Mouse (Mus musculus): Measurements from ENCODE around the gene Znrf3.

Znrf3 gene

DNA sequence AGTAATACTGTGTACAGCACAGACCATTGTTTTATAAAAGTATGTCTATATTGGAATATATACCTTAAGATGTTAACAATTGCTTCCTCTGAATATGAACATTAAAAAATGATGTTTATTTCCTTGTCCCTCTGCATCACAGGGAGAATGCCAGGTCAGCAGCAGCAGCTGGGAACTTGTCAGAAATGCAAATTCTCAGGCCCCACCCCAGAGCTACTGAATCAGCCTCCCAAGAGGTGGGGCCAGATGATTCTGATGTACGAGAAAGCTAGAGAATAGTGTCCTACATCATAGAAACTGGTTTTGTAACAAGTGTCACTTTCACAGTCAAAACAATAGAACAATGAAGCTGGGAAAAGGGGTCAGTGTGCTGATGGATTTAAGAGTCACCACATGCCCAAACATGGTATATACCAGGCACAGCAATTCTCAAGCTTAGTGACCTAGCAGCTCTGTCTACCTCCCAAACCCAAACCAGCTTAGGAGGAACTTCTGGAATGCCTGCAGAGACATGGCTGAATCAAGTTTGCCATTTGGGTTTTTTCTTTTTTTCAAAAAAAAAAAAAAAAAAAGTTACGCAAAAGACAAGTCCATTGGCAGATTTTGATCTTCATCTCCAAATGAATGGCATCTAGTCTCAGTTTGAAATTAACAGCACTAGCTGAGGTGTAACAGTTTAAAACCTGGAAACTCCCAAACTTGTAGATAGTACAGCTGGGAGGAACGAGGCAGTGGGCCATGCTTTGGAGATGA lies 46.2 kb downstream of the Znrf3 start:
- no peak for DNase-seq (ENCODE audit: low read depth, low spot score)

DNA sequence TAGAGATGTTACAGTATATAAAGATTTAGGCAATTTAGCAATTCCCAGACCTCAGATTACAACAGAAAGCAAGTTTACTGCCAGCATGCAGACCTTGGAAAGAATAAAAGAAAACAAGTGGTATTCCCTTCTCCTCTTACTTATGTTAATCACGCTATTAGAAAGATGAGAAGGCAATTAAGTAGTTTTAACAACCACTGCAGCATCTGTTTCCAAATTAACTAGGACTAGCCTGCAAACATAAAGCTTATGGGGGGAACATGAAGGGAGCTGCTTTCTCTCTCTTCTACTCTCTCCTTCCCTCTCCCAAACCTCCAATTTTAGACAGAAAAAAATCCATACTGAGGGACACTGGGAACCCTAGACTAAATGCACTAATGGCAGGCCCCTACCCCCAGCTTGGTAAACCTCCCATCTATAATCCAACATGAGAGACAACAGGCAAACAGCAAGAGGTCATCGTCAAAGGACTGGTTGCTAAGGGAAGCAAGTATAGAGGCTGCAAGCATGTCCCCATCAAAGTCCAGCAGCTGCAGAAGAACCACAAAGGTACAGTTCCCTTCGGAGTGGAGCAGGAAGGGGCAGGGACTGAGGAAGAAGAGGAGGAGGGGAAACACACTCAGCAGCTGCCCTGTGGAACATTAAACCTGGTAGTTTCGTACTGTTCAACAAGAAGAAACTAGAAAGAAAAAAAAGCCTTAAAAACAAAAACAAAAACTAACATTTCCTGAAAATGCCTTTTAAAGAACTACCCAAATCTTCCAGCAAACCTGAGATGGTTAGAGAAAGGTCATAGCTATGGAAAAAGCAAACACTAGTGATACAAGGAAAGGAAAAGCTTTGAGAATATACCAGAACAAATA lies 53.4 kb downstream of the Znrf3 start:
- DNase-seq (ENCODE audit: low read depth, low spot score): no peak

DNA sequence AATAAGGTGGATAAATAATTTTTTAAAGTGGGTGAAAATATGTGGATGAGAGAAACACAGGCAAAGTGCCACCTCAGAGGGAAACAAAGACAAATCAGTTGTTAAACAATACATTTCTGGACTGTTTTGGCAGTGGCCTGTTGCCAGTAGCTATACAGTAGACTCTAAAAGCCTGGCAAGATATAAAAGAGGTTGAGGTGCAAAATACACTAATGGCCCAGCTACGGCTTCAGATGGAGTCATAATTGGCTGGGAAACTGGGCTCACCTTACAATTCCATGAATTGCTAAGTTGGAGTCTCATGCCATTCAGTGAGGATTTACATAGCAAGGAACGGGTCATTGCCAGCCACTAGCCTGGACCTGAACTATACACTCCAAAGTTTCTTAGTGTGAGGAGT lies 62.0 kb downstream of the Znrf3 start:
- no peak for DNase-seq (ENCODE audit: low read depth, low spot score)

- DNase-seq (ENCODE audit: low read depth, low spot score): no peak
Measured at GRCm38 (mm10) chr11:5381226-5381625, 63.4 kb downstream of the Znrf3 start.

- DNase-seq (ENCODE audit: low read depth, low spot score): no peak
Measured at GRCm38 (mm10) chr11:5380275-5380674, 64.4 kb downstream of the Znrf3 start.

- DNase-seq (ENCODE audit: low read depth, low spot score): peak; percentile 33
Measured at GRCm38 (mm10) chr11:5369176-5369575, 75.5 kb downstream of the Znrf3 start.

DNA sequence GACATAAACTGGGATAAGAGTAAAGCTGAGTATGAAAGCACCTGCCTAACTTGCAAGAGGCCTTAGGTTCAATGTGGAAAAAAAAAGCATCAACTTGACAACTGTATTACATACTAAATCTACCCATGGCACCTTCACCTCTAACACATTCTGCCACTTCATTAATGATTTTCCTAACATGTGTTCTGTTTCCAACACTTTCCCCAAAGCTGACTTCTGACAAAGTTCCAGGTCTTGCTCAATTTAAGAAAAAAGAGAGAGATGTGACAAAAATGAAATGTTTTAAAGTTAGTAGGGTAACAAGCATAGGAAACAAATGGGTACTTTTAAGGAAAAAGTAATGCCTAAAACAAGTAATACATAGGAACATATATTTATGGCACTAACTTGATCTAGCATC lies 76.2 kb downstream of the Znrf3 start:
- no peak for DNase-seq (ENCODE audit: low read depth, low spot score)

GRCm38 (mm10) chr11:5355266-5355764 lies 89.3 kb downstream of the Znrf3 start:
- DNase-seq (ENCODE audit: low read depth, low spot score): no peak

- no peak for DNase-seq (ENCODE audit: low read depth, low spot score)
Measured at GRCm38 (mm10) chr11:5354753-5355152, 89.9 kb downstream of the Znrf3 start.

DNA sequence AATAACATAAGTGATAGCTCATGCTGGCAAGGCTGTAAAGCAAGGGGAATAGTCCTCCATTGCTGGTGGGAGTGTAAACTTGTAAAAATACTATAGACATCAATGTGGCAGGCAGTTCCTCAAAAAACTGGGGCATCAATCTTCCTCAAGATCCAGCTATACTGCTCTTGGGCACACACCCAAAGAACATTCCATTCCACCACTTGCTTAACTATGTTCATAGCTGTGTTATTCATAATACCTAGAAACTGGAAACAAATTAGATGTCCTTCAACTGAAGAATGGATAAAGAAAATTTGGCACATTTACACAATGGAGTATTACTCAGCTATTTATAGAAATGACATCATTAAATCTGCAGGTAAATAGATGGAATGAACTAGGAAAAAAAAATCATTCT lies 91.6 kb downstream of the Znrf3 start:
- no peak for DNase-seq (ENCODE audit: low read depth, low spot score)

GRCm38 (mm10) chr11:5349483-5349882 lies 95.2 kb downstream of the Znrf3 start:
- DNase-seq (ENCODE audit: low read depth, low spot score): no peak

GRCm38 (mm10) chr11:5346845-5347640 lies 97.6 kb downstream of the Znrf3 start:
- DNase-seq (ENCODE audit: low read depth, low spot score): no peak

DNA sequence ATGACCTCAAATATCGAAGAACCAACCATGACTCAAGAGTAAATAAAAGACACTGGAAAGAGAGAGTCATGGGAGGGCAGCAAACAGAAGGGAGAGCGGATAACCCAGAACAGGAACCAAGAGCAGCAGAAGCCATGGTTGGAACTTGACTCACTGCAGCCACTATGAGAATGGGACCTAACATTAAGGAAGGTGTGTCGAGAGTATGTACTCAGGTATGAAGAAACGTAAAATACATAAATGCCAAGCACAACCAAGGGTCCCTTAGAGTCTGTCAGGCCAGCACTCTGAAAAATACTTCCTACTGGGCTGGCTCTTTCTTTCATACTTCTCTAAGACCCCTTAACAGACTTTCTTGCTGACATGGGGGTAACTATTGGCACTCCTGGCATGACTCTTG lies 100.9 kb downstream of the Znrf3 start:
- DNase-seq (ENCODE audit: low read depth, low spot score): no peak

DNA sequence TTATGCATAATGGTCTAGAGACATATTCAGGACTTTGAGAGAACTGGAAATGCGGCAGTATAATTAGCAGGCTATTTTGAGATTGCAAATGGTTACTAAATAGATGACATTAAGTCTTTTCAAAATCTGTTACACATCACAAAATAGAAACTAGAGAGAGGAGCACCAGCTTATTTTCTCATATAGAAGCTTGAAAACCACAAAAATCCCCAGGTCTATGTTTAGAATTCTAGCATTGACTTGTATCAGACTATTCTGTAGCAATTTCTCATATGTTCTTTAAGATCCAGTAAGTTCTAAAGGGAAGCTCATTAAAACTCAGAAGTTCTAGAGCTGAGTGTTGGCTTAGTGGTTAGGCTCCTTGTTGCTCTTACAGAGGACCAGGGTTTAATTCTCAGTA lies 104.9 kb downstream of the Znrf3 start:
- DNase-seq (ENCODE audit: low read depth, low spot score): peak; percentile 10

DNA sequence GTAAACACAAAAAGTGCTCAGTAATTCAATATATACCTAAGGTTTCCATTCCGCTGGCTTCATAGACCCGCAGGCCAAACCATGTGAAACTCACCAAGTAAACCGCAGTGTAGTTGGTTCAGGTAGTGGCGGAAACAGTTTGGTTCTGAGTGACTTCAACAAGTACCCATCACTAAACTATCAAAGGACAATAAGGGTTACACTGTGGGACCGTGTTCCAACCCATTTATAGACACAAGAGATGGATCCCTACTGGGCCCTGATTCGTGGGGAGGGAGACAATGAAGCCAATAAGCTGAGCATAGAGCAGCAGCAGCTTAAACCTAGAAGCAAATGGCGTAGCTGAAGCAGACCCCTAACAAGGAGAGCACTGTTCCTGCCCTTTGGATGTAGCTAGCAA lies 107.8 kb downstream of the Znrf3 start:
- peak; percentile 9 for DNase-seq (ENCODE audit: low read depth, low spot score)

DNA sequence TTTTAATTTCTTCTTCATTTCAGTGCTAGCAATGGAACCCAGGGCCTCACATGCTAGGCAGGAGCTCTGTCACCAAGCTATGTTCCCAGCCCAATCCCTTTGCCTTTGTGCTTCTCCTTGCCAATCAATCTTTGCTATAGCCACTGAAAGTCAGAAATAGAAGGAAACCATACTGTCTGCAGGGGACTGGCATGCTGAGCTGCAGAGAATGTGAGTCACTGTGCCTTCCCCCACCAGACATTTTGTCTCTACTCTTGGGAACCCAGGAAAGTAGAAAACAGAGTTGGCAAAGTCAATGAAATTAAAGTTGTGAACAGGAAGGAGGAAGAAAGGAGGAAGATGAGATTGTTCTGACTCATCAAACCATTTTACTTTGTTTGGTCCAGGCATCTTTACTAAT lies 108.4 kb downstream of the Znrf3 start:
- DNase-seq (ENCODE audit: low read depth, low spot score): no peak

DNA sequence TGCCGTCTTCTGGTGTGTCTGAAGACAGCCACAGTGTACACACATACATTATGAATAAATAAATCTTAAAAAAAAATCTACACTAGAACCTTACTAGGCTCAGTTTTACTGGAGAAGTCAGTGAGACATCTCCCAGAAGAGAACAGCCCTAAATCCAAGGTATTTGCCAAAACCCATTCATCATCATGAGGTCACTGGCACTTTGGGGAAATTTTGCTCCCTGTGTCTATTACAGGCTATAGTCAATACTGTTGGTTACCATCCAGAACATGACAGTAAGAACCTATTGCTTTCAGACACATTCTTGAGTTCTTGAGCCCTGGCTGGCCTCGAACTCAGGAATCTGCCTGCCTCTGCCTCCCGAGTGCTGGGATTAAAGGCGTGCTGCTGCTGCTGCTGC lies 113.8 kb downstream of the Znrf3 start:
- no peak for DNase-seq (ENCODE audit: low read depth, low spot score)

DNA sequence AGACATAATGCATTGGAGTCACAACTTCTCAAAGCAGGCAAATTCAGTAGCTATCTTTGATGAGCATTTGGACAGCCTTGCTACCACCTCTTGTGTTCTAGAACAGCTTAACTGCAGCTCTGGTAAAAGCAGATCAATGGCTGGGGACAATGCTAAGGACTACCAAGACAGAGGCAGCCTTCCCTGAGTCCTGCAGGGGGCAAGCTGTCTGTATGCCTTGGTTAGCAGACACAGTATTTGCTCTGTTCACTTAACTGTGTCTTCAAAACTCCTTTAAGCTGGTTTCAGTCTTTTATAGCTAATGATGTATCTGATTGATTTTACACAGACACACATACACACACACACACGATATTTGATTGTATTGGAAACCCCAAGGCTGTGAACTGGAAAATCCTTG lies 117.0 kb downstream of the Znrf3 start:
- DNase-seq (ENCODE audit: low read depth, low spot score): no peak

DNA sequence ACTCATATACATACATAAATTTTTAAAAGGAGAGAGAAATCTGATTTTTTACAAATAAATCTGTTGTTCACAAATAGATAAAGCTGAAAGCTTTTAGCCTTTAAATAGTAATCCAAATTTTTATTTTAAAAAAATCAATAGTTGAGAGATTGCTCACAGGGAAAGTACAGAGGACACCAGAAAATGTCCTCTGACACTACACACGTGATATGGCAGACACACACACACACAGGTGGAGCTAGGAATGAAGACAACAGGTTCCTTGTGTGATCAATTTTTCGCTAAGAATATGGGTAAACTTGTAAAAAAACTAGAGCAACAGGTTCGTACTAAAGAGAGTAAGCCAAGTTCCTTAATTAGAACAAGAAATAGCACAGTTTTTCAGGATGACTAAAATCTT lies 118.4 kb downstream of the Znrf3 start:
- DNase-seq (ENCODE audit: low read depth, low spot score): no peak

GRCm38 (mm10) chr11:5325217-5325616 lies 119.4 kb downstream of the Znrf3 start:
- DNase-seq (ENCODE audit: low read depth, low spot score): no peak

DNA sequence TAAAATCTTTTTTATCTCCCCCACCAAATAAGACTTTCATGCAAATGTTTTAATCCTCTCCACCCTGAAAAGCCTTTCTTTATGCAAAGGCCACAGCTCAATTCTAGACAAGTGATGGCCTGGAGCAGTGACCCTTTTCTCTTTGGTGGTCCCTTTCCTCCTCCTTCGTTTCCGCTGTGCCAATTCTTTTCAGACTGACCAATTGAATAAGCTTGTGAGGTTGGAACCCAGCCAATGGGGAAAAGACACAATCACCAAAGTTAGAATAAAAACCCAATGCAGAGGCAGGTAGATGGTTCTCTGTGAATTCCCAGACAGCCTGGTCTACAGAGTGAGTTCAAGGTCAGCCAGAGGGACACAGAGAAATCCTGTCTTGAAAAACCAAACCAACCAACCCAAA lies 120.4 kb downstream of the Znrf3 start:
- DNase-seq (ENCODE audit: low read depth, low spot score): no peak

DNA sequence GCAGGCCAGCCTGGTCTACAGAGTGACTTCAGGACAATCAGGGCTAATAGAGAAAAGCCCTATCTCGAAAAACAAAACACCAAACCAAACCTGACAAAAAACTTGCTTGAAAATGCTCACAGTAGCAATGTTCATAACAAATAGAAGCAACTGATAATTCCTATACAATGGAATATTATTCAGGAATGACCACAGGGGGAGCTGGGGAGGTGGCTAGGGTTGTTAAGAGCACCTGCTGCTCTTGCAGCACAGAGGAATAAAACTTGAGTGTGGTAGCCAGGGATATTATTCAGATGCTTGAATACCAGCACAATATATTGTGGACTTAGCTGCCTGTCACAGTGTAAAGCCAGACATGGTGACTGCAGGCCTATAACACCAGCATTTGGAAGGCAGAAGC lies 123.0 kb downstream of the Znrf3 start:
- no peak for DNase-seq (ENCODE audit: low read depth, low spot score)

All from CD4-positive helper T cell, adult 2 months (primary cell).